9 mouse cellular contexts compared by ENCODE assay signal in genomic region chr5:23893864-23894771, GRCm38 (mm10). TPM values are rescaled to one million over a fixed set of nuclear protein-coding genes. Genes with fewer than 3 reads are reported as not detected.
A peak's percentile ranks its signal among the peaks of the same experiment; 100 is the strongest.
DNase-seq lines count a peak whose midpoint lies in the region; ATAC-seq and TF ChIP-seq lines count a peak whose summit lies in the region.
"Had no signal": no experiment of that assay in that cellular context is flagged by ENCODE, and none has a peak within 500 bp of the region (broad histone marks: within the 10 kb centered on the region; RNA-seq: fewer than 3 reads in every experiment).

No protein-coding gene starts in this region.

- TF ChIP-seq CTCF in brain, embryonic 14.5 days (IDR thresholded peaks at IDR 0.05; ENCODE audit: borderline replicate concordance, extremely low read depth, insufficient read depth, insufficient read length): no peak
- TF ChIP-seq CTCF in liver, embryonic 14.5 days (IDR thresholded peaks at IDR 0.05; ENCODE audit: low read depth): no peak

- intact Hi-C loops in left cerebral cortex, postnatal 14 days (cut with DNase I): no loop called here
- intact Hi-C loops in heart, postnatal 14 days (cut with DNase I): loop anchor here (5.0 kb wide), 1 partner anchor 163 kb away; no protein-coding TSS in a partner anchor

- no peak for TF ChIP-seq EP300 in liver, embryonic 14.5 days (IDR thresholded peaks at IDR 0.05; ENCODE audit: low read depth)

- TF ChIP-seq POLR2A in brain, embryonic 14.5 days (IDR thresholded peaks at IDR 0.05; ENCODE audit: borderline replicate concordance, extremely low read depth, insufficient read depth, insufficient read length, poor library complexity, severe bottlenecking): no peak

- no peaks in the 10 kb centered on the region for H3K36me3 ChIP-seq in liver, embryonic 14.5 days (replicated peaks; ENCODE audit: control insufficient read depth, insufficient read depth, low read depth)
- H3K36me3 ChIP-seq in limb, embryonic 10.5 days: no peaks in the 10 kb centered on the region
- H3K36me3 ChIP-seq: heart, embryonic 15.5 days had no signal

- DNase-seq in left cerebral cortex, postnatal 14 days (ENCODE audit: low spot score in 2 of 2): peak; percentile 17 to 22
- no peak for DNase-seq in left cerebral cortex, adult 18-20 months (ENCODE audit: low spot score in 2 of 2)
- peak; percentile 10 for DNase-seq in brain, embryonic 14.5 days (ENCODE audit: low read depth)
- DNase-seq in heart, postnatal 14 days: peak; percentile 66 to 68
- DNase-seq in liver, embryonic 14.5 days (ENCODE audit: low read depth in 3 of 3, low spot score in 3 of 3): peak in 1 of 3 experiments; percentile 17
- DNase-seq in spleen, postnatal 10 days (ENCODE audit: low spot score in 2 of 2): peak; percentile 26 to 29
- no peak for DNase-seq in neural tube, embryonic 10.5 days (ENCODE audit: extremely low spot score, low spot score)
- DNase-seq in limb, embryonic 10.5 days (ENCODE audit: low spot score): no peak

- no peaks in the 10 kb centered on the region for H3K27me3 ChIP-seq in liver, embryonic 14.5 days (ENCODE audit: control insufficient read depth, insufficient read depth, low read length)
- H3K27me3 ChIP-seq in limb, embryonic 10.5 days (ENCODE audit: low read depth, poor library complexity, severe bottlenecking): no peaks in the 10 kb centered on the region
- H3K27me3 ChIP-seq: heart, embryonic 15.5 days had no signal

- H3K27ac ChIP-seq in liver, embryonic 14.5 days: no peak overlapping the region
- no peak overlapping the region for H3K27ac ChIP-seq in limb, embryonic 10.5 days
- H3K27ac ChIP-seq: heart, embryonic 15.5 days had no signal

- H3K9ac ChIP-seq in liver, embryonic 14.5 days (replicated peaks): no peak overlapping the region; the same call in 1 of the 2 replicates
- H3K9ac ChIP-seq: heart, embryonic 15.5 days had no signal

- peak overlapping the region; percentile 34 for H3K4me2 ChIP-seq in liver, embryonic 14.5 days (ENCODE audit: low read depth)
- H3K4me2 ChIP-seq: heart, embryonic 15.5 days had no signal

- ATAC-seq in liver, embryonic 14.5 days (ENCODE audit: insufficient read depth): 0 out of 2 replicates have a peak, but pooled peaks have one; percentile 13

- no peak overlapping the region for H3K4me3 ChIP-seq in liver, embryonic 14.5 days (ENCODE audit: insufficient read depth in 1 of 2, low read depth in 2 of 2, low read length in 2 of 2)
- H3K4me3 ChIP-seq in limb, embryonic 10.5 days: no peak overlapping the region
- H3K4me3 ChIP-seq: heart, embryonic 15.5 days had no signal

- H3K4me1 ChIP-seq in liver, embryonic 14.5 days (replicated peaks; ENCODE audit: control insufficient read depth in 2 of 2, insufficient read depth in 2 of 2, low read length in 1 of 2): peaks cover 5 to 18% of the 10 kb centered on the region in 2 experiments; a peak in 3 of 4 replicates
- H3K4me1 ChIP-seq in limb, embryonic 10.5 days: no peaks in the 10 kb centered on the region
- H3K4me1 ChIP-seq: heart, embryonic 15.5 days had no signal

- no peaks in the 10 kb centered on the region for H3K9me3 ChIP-seq in liver, embryonic 14.5 days (ENCODE audit: control insufficient read depth, low read length)
- no peaks in the 10 kb centered on the region for H3K9me3 ChIP-seq in limb, embryonic 10.5 days (replicated peaks)
- H3K9me3 ChIP-seq: heart, embryonic 15.5 days had no signal

- WGBS in liver, embryonic 14.5 days (ENCODE audit: insufficient replicate concordance): 30% methylated on average over 11 of the region's 11 CpGs
- WGBS in limb, embryonic 10.5 days: 87% methylated on average over 11 of the region's 11 CpGs

RNA-seq across cellular contexts. Expression of gene Tomm7, which starts 50.2 kb away (rescaled TPM):
- total RNA-seq in left cerebral cortex, postnatal 14 days (2021): 10 to 100 TPM; 78.2 to 85.0 TPM
- total RNA-seq in left cerebral cortex, adult 18-20 months (2021): 10 to 100 TPM; 83.1 to 86.2 TPM
- 67.2 and 102 TPM in 2 replicates for polyA plus RNA-seq in brain, embryonic 14.5 days (2012; rRNA removed)
- total RNA-seq in heart, postnatal 14 days (2021): 100 to 1,000 TPM in 1 of 2 experiments, 10 to 100 TPM in 1; 96.8 to 105 TPM
- polyA plus RNA-seq in liver, embryonic 14.5 days (2012; rRNA removed): 29.0 and 58.7 TPM in 2 replicates
- 82.8 and 85.6 TPM in 2 replicates for polyA plus RNA-seq in liver, embryonic 14.5 days (2014; fragmentation: Nextera tagmentation; extraction: Ambion mirVana)
- polyA plus RNA-seq in limb, embryonic 10.5 days (2016; fragmentation: Nextera tagmentation; extraction: Ambion mirVana): 140 and 161 TPM in 2 replicates

Comparison
In these comparisons a context has a peak if more than half of its experiments do, and no peak if none do; other contexts are left out.
1. DNase-seq: peak in left cerebral cortex, postnatal 14 days (2 of 2), brain, embryonic 14.5 days (single experiment), heart, postnatal 14 days (2 of 2) and spleen, postnatal 10 days (2 of 2); none in left cerebral cortex, adult 18-20 months (0 of 2), neural tube, embryonic 10.5 days (single experiment) and limb, embryonic 10.5 days (single experiment).